Mouse (Mus musculus): ENCODE measurements at regions not wholly inside any gene's neighbourhood (a gene's known extent, or its start where the extent isn't known, plus 50 kb on each side); places are given as distances from the start of the nearest gene placed in this dataset.
A peak's percentile ranks its signal among the peaks of the same experiment; 100 is the strongest.
"Not testable (repeated sequence)": the region's sequence is repeated elsewhere in the genome, so short reads cannot be mapped to it uniquely, and the experiment has no call there.

GRCm38 (mm10) chr17:10150403-10150689, 169.3 kb downstream of the Qk start:
- DNase-seq (ENCODE audit: low read depth, low spot score), result not testable (repeated sequence)

DNA sequence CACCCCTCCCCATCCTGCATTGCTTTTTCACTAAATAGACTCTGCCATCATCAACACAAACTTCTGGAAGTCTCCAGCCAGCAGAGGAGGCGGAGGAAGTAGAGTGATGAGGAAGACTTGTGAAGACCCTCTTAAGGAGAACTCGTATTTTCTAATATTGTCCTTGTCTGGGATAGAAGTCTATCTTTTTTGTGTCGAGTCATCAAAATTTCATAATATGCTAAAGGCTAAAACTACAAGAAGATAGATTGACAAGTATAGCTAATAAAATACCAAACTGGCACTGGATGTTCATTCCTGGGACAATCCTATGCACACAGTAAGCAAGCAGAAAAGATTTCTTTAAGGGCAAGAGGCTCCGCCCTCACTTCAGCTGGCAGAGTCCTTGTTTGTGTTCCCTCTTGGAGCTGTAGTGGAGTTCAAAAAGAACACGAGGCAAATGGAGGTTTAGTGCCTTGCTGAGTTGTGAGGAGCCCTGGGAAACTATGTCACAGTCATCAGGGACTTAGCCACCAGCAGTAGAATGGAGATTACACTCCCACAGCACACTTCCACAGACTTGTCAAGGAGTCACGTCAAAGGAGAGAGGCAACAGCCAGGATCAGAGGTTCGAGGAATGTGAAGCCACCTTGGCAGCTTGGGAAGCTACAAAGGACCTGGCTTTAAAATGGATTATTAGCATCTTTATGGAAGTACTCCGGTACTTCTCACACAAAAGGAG, 169.8 kb downstream of the Qk start:
- no peak for DNase-seq (ENCODE audit: low read depth, low spot score)

DNA sequence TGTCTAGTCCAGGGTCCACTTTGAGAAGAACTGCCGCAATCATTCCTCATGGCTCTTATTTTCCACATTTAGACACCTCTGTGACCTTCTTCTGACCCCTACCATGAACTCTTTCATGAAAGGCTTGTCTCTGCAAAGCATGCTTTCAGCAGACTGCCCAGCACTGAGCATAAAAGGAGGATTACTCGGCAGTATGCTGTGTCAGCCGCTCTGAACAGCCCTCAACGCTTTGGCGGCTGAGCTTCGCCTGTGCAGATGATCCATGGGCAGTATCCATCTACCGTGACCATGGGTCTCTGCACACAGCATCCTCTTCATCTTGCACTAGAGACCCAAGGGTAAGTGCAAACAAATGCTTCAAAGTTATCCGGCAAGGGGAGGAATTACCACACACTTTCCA, 172.5 kb downstream of the Qk start:
- DNase-seq (ENCODE audit: low read depth, low spot score), result no peak

DNA sequence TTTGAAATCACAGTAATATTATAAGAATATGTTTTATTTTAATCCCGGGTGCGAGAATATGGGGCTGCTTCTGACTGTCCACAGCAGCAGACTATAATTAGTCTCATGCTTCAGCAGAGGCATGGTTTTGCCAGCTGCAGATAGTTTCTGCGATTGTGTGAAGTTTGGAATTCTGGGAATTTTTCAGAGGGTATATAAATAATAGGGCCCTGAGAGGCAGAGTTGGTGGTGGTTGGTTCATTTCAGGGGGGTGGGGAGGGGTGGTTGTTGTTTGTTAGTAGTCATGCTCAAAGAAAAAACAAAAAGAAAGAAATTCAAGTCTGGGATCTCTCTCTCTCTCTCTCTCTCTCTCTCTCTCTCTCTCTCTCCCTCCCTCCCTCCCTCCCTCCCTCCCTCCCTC, 173.1 kb downstream of the Qk start:
- DNase-seq (ENCODE audit: low read depth, low spot score), result no peak

- no peak for DNase-seq (ENCODE audit: low read depth, low spot score)
These were observed 180.8 kb downstream of the Qk start for GRCm38 (mm10) chr17:10138847-10139246.

- DNase-seq (ENCODE audit: low read depth, low spot score), result no peak
These were observed 181.3 kb downstream of the Qk start for GRCm38 (mm10) chr17:10138374-10138773.

GRCm38 (mm10) chr17:10135111-10135510, 184.5 kb downstream of the Qk start:
- DNase-seq (ENCODE audit: low read depth, low spot score), result no peak

DNA sequence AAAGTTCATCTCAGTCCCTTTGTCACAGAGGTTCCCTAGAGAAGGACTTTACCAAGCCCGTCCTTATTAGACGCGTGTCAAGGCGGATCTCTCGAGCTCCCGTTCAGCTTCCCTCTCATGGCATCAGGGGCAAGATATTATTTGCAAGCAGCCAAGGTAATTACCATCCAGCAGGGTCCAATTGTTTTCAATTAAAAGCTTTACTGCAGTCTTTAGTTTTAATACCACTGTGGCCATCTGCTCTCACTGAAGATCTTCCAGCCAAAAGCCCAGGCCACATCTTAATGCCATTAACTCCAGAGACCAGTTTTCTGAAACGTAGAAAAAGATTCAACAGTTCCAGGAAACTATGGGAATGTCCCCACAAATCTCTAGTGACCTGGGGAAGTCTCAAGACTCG, 191.1 kb downstream of the Qk start:
- no peak for DNase-seq (ENCODE audit: low read depth, low spot score)

- peak; percentile 32 for DNase-seq (ENCODE audit: low read depth, low spot score)
These were observed 197.2 kb downstream of the Qk start for GRCm38 (mm10) chr17:10122411-10122810.

DNA sequence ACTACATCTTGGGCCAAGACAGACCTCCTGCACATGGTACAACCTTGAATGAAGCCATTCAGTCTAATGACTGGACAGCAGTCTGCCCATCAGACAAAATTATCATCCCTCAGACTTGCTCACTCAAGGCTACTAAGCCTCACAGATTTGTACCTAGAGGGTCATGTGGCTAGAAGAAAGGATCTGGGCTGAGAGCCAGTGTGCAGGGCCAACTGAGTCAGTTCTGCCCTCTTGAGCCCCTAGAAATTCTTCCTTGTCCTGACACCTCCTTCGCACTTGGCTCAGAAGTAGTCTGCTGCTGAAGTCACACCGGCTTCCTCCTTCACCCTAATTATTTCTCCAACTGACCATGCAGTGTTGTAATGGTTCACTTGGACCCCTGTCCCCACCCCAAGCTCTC, 207.5 kb downstream of the Qk start:
- DNase-seq (ENCODE audit: low read depth, low spot score), result no peak

- no peak for DNase-seq (ENCODE audit: low read depth, low spot score)
These were observed 209.3 kb downstream of the Qk start for GRCm38 (mm10) chr17:10110375-10110675.

GRCm38 (mm10) chr17:10109511-10110374, 209.9 kb downstream of the Qk start:
- no peak for DNase-seq (ENCODE audit: low read depth, low spot score)

GRCm38 (mm10) chr17:10105299-10105698, 214.4 kb downstream of the Qk start:
- DNase-seq (ENCODE audit: low read depth, low spot score), result no peak

- no peak for DNase-seq (ENCODE audit: low read depth, low spot score)
These were observed 221.5 kb downstream of the Qk start for GRCm38 (mm10) chr17:10098199-10098598.

DNA sequence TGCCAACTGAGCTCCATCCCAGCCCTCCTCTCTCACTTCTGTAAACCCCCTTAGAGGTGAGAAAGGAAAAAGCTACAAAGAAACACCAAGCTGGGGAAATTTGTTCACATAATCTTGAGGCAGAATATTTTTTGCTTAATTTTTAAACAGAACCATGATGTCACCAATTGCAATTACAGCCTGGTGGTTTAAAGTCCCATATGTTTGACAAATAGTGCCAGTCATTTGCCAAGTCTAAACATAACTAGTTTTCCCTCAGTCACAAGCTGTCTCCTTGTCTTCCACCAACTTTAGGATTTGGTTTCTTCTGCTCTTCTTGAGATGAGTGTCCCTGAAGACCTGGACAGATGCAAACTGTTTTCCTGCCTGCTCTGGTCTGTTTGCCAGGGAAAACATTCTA, 222.0 kb downstream of the Qk start:
- no peak for DNase-seq (ENCODE audit: low read depth, low spot score)

DNA sequence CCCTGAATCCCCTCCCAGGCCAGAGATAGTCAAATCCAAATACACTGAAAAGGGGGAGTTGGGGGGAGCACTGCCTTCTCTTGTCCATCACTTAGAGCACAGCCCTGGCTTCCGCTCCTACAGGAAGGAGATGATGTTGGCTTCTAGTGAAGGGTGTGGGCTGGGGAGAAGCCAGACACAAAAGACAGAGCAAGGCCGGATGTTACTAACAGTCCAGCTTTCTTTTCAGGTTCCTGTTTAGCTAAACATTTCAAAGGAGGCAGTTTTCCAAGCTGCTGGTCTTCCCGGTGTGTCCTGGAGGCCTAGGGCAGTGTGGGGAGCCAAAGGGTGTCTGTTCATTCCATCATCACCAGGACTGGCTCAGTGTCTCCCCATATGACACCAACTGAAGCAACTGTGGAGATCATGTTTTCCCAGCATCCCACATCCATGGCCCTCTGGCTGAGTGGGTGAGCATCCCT, 223.8 kb downstream of the Qk start:
- peak; percentile 53 for DNase-seq (ENCODE audit: low read depth, low spot score)

DNA sequence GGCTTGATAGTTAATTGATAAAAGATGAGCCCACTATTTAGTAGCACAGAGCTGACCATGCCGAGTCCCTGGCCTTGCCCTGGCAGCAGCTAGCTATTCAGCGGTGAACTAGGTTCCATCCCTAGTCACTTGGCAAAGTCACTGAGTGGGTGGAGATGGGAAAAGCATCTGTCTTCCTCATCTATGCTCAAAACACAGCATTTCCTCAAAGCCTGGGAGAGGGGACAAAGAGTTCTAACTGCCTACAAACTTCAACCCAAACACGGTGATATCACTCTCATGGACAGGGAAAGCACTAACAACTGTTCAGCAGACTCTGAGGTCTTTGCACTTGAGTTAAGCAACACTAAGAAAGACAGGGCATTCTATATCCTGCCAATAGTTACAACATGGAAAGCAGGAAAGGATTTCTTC, 225.5 kb downstream of the Qk start:
- DNase-seq (ENCODE audit: low read depth, low spot score), result peak; percentile 91

GRCm38 (mm10) chr17:10093437-10094107, 226.1 kb downstream of the Qk start:
- DNase-seq (ENCODE audit: low read depth, low spot score), result peak; percentile 76

DNA sequence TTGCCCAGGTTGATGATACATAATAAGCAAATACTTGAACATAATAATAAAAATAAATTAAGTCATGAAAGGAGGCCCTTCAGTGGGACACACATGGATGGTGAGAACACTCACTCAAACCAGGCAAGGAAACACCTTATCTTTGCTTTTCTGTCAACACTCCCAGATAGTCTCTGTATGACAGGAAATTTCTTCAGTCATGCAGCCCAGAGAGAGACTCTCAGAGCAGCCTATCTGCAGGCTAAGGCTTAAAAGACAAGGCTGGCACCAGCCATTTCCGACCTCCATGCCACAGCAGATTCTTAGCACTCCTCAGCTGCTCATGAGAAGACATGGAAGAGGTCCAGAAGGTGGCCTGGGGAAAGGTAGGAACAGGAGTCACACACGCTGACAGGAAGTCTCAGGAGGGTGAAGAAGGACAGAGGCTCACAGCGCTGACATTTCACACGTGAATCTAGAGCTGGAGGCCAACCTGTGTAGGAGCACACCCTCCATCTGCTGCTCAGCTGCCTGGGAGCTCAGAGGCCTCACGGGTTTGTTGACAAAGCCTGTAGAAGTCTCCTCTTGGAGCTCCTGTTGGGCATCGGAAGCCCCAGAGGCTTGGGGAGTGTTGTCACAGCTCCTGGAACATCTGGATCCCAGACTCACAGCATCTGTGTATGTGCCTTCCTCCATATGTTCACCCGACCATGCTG, 232.3 kb downstream of the Qk start:
- no peak for DNase-seq (ENCODE audit: low read depth, low spot score)

- DNase-seq (ENCODE audit: low read depth, low spot score), result no peak
These were observed 233.1 kb downstream of the Qk start for GRCm38 (mm10) chr17:10086558-10086957.

GRCm38 (mm10) chr17:10086132-10086531, 233.5 kb downstream of the Qk start:
- DNase-seq (ENCODE audit: low read depth, low spot score), result no peak

DNA sequence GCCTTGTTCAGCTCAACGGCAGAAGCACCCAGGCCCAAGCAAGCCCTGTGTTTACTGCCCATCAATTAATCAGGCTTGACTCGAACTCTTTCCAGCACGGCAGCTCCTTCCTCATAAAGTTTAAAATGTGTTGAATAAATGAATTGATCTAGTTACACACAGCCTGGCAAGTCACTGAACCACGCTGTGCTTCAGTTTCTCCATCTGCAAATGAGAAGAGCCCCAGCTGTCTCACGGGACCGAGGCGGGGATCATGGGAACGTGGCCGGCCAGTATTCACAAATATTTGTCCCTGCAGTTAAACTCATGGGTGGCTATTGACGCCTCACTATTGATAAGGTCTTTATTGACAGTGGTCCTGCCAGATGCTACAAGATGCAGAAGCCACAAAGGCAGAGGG, 237.9 kb downstream of the Qk start:
- DNase-seq (ENCODE audit: low read depth, low spot score), result no peak

Measured in skeletal muscle tissue, adult 2 months (tissue).